Mouse (Mus musculus) forebrain, embryonic 12.5 days (tissue): ENCODE results near the gene Matn4. TPM values are rescaled to one million over a fixed set of nuclear protein-coding genes. Genes with fewer than 3 reads are reported as not detected.

Experiments used
- ATAC-seq: fragments of 200-750 bp; cut with Nextera tagmentation; 2 replicates; pipeline ENCODE4 v1.8.0; 2017; ENCODE audit warnings: moderate TSS enrichment; ENCODE audit not compliant: low FRiP score
- H3K27ac ChIP-seq: fragments of 300-500 bp; sonication (generic); 2 replicates; pipeline ENCODE4 v1.5.1; 2016; ENCODE audit warnings: mild to moderate bottlenecking
- H3K27me3 ChIP-seq: fragments of 300-500 bp; sonication (generic); 2 replicates; pipeline ENCODE4 v1.6.1; 2016; ENCODE audit warnings: mild to moderate bottlenecking
- H3K36me3 ChIP-seq: fragments of 300-500 bp; sonication (generic); replicated peaks from 2 replicates; pipeline ENCODE4 v1.6.1; 2016; ENCODE audit warnings: mild to moderate bottlenecking
- H3K4me1 ChIP-seq: fragments of 300-500 bp; sonication (generic); 2 replicates; pipeline ENCODE4 v1.6.1; 2016
- H3K4me2 ChIP-seq: fragments of 300-500 bp; sonication (generic); 2 replicates; pipeline ENCODE4 v1.6.1; 2016; ENCODE audit warnings: mild to moderate bottlenecking, moderate library complexity
- H3K4me3 ChIP-seq: fragments of 300-500 bp; sonication (generic); replicated peaks from 2 replicates; pipeline ENCODE4 v1.5.1; 2016; ENCODE audit warnings: mild to moderate bottlenecking
- H3K9ac ChIP-seq: fragments of 300-500 bp; sonication (generic); 2 replicates; pipeline ENCODE4 v1.6.1; 2016; ENCODE audit warnings: mild to moderate bottlenecking
- H3K9me3 ChIP-seq: fragments of 300-500 bp; sonication (generic); 2 replicates; pipeline ENCODE4 v1.6.1; 2016
- WGBS: fragments of 180-500 bp; shearing (Covaris S2); methylation state at CpG from one replicate; pipeline ENCODE4 v1.1.7; 2016; 5-methylcytosine and 5-hydroxymethylcytosine counted together
- polyA plus RNA-seq: library from polyadenylated mRNA; unstranded; fragments of >200 nt; fragmentation: Nextera tagmentation; extraction: Ambion mirVana; gene quantifications from 2 replicates; pipeline ENCODE4 v1.2.1, GENCODE M21; 2016

Matn4 gene
- polyA plus RNA-seq, 1 experiment from 2014 or later: 4.0 TPM

GRCm38 (mm10) chr2:164422675-164423393, 17.9 kb upstream of the Matn4 start:
- Histone ChIP-seq H3K4me3 (no peak overlapping the region), H3K27me3 (no peaks in the 10 kb centered on the region; the same call in 1 of the 2 replicates), H3K27ac (no peak overlapping the region), H3K4me1 (no peaks in the 10 kb centered on the region), H3K4me2 (no peak overlapping the region), H3K9ac (no peak overlapping the region), H3K36me3 (no peaks in the 10 kb centered on the region), H3K9me3 (no peaks in the 10 kb centered on the region)
- WGBS: 90% methylated on average over 15 of the region's 15 CpGs
- no peak for ATAC-seq

- no peak overlapping the region for H3K4me3 ChIP-seq
- no peak overlapping the region for H3K27ac ChIP-seq
- no peaks in the 10 kb centered on the region; the same call in 1 of the 2 replicates for H3K27me3 ChIP-seq
- WGBS: 88% methylated on average over 8 of the region's 8 CpGs
- no peak overlapping the region for H3K4me2 ChIP-seq
- H3K9me3 ChIP-seq: no peaks in the 10 kb centered on the region
- no peak overlapping the region for H3K9ac ChIP-seq
- H3K4me1 ChIP-seq: no peaks in the 10 kb centered on the region
- H3K36me3 ChIP-seq: no peaks in the 10 kb centered on the region
- no peak for ATAC-seq
Observed at GRCm38 (mm10) chr2:164421979-164422378, 17.0 kb upstream of the Matn4 start.

GRCm38 (mm10) chr2:164421306-164421705, 16.3 kb upstream of the Matn4 start:
- Histone ChIP-seq H3K4me3 (no peak overlapping the region), H3K9me3 (no peaks in the 10 kb centered on the region), H3K4me2 (no peak overlapping the region), H3K27me3 (no peaks in the 10 kb centered on the region; the same call in 1 of the 2 replicates), H3K36me3 (no peaks in the 10 kb centered on the region), H3K4me1 (no peaks in the 10 kb centered on the region), H3K9ac (no peak overlapping the region), H3K27ac (no peak overlapping the region)
- ATAC-seq: no peak
- 90% methylated on average over 7 of the region's 7 CpGs for WGBS

- WGBS: 4% methylated on average over 3 of the region's 3 CpGs
- Histone ChIP-seq H3K27me3 (peaks cover 7% of the 10 kb centered on the region), H3K4me3 (no peak overlapping the region), H3K9ac (no peak overlapping the region), H3K4me1 (no peaks in the 10 kb centered on the region), H3K9me3 (no peaks in the 10 kb centered on the region), H3K36me3 (no peaks in the 10 kb centered on the region), H3K4me2 (no peak overlapping the region), H3K27ac (no peak overlapping the region)
- ATAC-seq: no peak
Observed at GRCm38 (mm10) chr2:164419489-164419888, 14.5 kb upstream of the Matn4 start.

- Histone ChIP-seq H3K4me1 (peaks cover 4% of the 10 kb centered on the region; the same call in 1 of the 2 replicates), H3K27ac (no peak overlapping the region), H3K4me2 (no peak overlapping the region), H3K36me3 (no peaks in the 10 kb centered on the region), H3K9ac (no peak overlapping the region), H3K9me3 (no peaks in the 10 kb centered on the region), H3K27me3 (peaks cover 17% of the 10 kb centered on the region), H3K4me3 (no peak overlapping the region)
- no peak for ATAC-seq
- WGBS: 34% methylated on average over 3 of the region's 3 CpGs
Observed at GRCm38 (mm10) chr2:164418308-164418875, 13.4 kb upstream of the Matn4 start.

GRCm38 (mm10) chr2:164417198-164417597, 12.2 kb upstream of the Matn4 start:
- Histone ChIP-seq H3K9me3 (no peaks in the 10 kb centered on the region), H3K36me3 (no peaks in the 10 kb centered on the region), H3K27ac (no peak overlapping the region), H3K4me2 (no peak overlapping the region), H3K4me1 (peaks cover 4% of the 10 kb centered on the region; the same call in 1 of the 2 replicates), H3K27me3 (peaks cover 17% of the 10 kb centered on the region), H3K9ac (no peak overlapping the region), H3K4me3 (no peak overlapping the region)
- WGBS: 1% methylated on average over 2 of the region's 2 CpGs
- no peak for ATAC-seq

GRCm38 (mm10) chr2:164414581-164414980, 9.6 kb upstream of the Matn4 start:
- Histone ChIP-seq H3K4me3 (peak overlapping the region; percentile 21), H3K4me1 (peaks cover 4% of the 10 kb centered on the region; the same call in 1 of the 2 replicates), H3K4me2 (peak overlapping the region; percentile 38), H3K36me3 (no peaks in the 10 kb centered on the region), H3K27me3 (peaks cover 31% of the 10 kb centered on the region), H3K9me3 (no peaks in the 10 kb centered on the region), H3K9ac (no peak overlapping the region), H3K27ac (no peak overlapping the region)
- no peak for ATAC-seq
- WGBS: 73% methylated on average over 10 of the region's 10 CpGs

- 32% methylated on average over 28 of the region's 28 CpGs for WGBS
- H3K9ac ChIP-seq: no peak overlapping the region
- peaks cover 4% of the 10 kb centered on the region; the same call in 1 of the 2 replicates for H3K4me1 ChIP-seq
- H3K9me3 ChIP-seq: no peaks in the 10 kb centered on the region
- H3K36me3 ChIP-seq: no peaks in the 10 kb centered on the region
- H3K27ac ChIP-seq: no peak overlapping the region
- no peak for ATAC-seq
- peaks cover 35% of the 10 kb centered on the region for H3K27me3 ChIP-seq
- peak overlapping the region; percentile 38 for H3K4me2 ChIP-seq
- peak overlapping the region; percentile 21 for H3K4me3 ChIP-seq
Observed at GRCm38 (mm10) chr2:164414167-164414566, 9.2 kb upstream of the Matn4 start.

- Histone ChIP-seq H3K27ac (no peak overlapping the region), H3K4me3 (no peak overlapping the region), H3K36me3 (no peaks in the 10 kb centered on the region)
Observed at GRCm38 (mm10) chr2:164407708-164408107, 2.7 kb upstream of the Matn4 start.

GRCm38 (mm10) chr2:164405519-164405918, 559 bp upstream of the Matn4 start:
- no peak overlapping the region for H3K4me3 ChIP-seq
- no peak overlapping the region for H3K4me2 ChIP-seq
- WGBS: 43% methylated on average over 5 of the region's 5 CpGs
- no peaks in the 10 kb centered on the region for H3K36me3 ChIP-seq
- H3K9ac ChIP-seq: no peak overlapping the region
- H3K9me3 ChIP-seq: no peaks in the 10 kb centered on the region
- ATAC-seq: no peak
- no peak overlapping the region for H3K27ac ChIP-seq
- peaks cover 99% of the 10 kb centered on the region for H3K27me3 ChIP-seq
- H3K4me1 ChIP-seq: peaks cover 16% of the 10 kb centered on the region

More at GRCm38 (mm10) chr2:164407708-164408107, 2.7 kb upstream of the Matn4 start:
- H3K9me3 ChIP-seq: no peaks in the 10 kb centered on the region
- peaks cover 15% of the 10 kb centered on the region for H3K4me1 ChIP-seq
- peaks cover 82% of the 10 kb centered on the region for H3K27me3 ChIP-seq
- H3K9ac ChIP-seq: no peak overlapping the region
- peak; percentile 64; the same call in 1 of the 2 replicates for ATAC-seq
- WGBS: under 1% methylated on average over 22 of the region's 22 CpGs
- peak overlapping the region; percentile 19; the same call in 1 of the 2 replicates for H3K4me2 ChIP-seq

GRCm38 (mm10) chr2:164404082-164404990, 624 bp downstream of the Matn4 start:
- 2% methylated on average over 41 of the region's 49 CpGs for WGBS

More at GRCm38 (mm10) chr2:164404082-164404990, 624 bp downstream of the Matn4 start:
- no peak for ATAC-seq
- H3K4me3 ChIP-seq: peak overlapping the region; percentile 29
- H3K27me3 ChIP-seq: peaks cover 99% of the 10 kb centered on the region
- no peak overlapping the region for H3K27ac ChIP-seq
- H3K4me2 ChIP-seq: peak overlapping the region; percentile 50
- H3K9me3 ChIP-seq: no peaks in the 10 kb centered on the region
- peaks cover 16% of the 10 kb centered on the region for H3K4me1 ChIP-seq
- no peak overlapping the region for H3K9ac ChIP-seq
- no peaks in the 10 kb centered on the region for H3K36me3 ChIP-seq
